Mouse (Mus musculus) G1E (cell line): ENCODE measurements at regions not wholly inside any gene's neighbourhood (a gene's known extent, or its start where the extent isn't known, plus 50 kb on each side); places are given as distances from the start of the nearest gene placed in this dataset.

Experiments
- CTCF ChIP-seq: IDR thresholded peaks from 2 replicates; pipeline ENCODE4 v1.5.1; 2012; ENCODE audit warnings: low read depth, low read length, inconsistent platforms, mixed read lengths
- GATA1 ChIP-seq: IDR thresholded peaks from 2 replicates; pipeline ENCODE4 v1.6.1; 2012; ENCODE audit warnings: borderline replicate concordance, low read length, inconsistent platforms, mixed read lengths
- GATA2 ChIP-seq: IDR thresholded peaks from 2 replicates; pipeline ENCODE4 v1.6.1; 2012; ENCODE audit warnings: low read depth, low read length, inconsistent platforms, borderline replicate concordance
- TAL1 ChIP-seq: conservative IDR thresholded peaks from 2 replicates; pipeline ENCODE4 v1.6.1; 2012; ENCODE audit warnings: low read depth, low read length, inconsistent platforms, mixed read lengths

DNA sequence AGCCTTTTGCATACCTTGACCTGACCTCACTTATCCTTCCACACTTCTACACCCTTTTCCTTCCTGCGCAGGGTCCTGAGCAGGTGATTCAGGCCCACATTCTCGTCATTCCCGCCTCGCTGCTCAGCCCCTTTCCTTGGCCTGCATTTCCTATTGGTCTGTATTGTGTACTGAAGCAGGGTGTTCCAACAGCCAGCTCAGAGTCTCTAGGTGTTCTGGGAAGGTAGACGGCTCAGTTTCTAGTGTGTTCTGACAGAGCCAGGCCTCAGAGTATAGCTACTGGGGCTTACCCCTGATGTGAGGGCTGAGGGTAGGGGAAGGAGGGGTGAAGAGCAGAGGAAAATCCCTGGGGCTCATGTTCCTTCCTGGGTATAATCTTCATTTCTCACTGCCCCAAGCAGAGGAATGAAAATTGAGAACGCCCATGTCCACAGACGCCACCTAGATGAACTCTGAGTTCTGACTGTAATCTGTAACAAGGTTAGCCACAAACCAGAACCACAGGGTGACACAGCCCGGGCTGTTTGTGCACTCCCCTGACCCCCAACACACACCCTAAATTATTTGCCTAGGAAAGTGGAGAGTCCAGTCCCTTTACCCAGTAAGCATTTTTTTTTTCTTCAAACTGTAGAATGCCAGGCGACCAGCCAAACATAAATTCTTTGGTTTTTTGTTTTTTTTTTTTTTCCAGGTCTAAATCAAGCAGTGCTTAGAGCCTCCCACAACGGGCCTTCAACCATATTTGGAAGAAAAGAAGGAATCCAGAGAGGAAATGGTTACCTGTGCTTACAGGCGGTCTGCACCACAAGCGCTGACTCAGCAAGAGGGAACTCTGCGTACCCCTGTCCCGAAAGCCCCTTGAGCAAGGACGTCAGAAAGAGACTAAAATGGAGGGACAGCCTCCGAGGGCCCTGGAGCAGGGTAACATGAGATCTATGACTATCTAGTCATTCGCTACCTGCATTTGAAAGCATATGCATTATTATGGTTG, 67.6 kb upstream of the Dusp5 start:
- TF ChIP-seq CTCF = no peak
- TF ChIP-seq GATA1 = no peak
- TF ChIP-seq TAL1 = no peak
- no peak for TF ChIP-seq GATA2
